Mouse (Mus musculus): ENCODE data around the gene Slc28a1.

- TF ChIP-seq CTCF (IDR thresholded peaks at IDR 0.05; ENCODE audit: insufficient read depth, low read length) (no peak), POLR2A (IDR thresholded peaks at IDR 0.05; ENCODE audit: borderline replicate concordance, extremely low read depth, low read depth, low read length) (no peak)
These were observed 101.4 kb downstream of the Slc28a1 start for GRCm38 (mm10) chr7:81215950-81216349.
